Mouse (Mus musculus): ENCODE measurements around the gene Trem1.

Gene Trem1

DNA sequence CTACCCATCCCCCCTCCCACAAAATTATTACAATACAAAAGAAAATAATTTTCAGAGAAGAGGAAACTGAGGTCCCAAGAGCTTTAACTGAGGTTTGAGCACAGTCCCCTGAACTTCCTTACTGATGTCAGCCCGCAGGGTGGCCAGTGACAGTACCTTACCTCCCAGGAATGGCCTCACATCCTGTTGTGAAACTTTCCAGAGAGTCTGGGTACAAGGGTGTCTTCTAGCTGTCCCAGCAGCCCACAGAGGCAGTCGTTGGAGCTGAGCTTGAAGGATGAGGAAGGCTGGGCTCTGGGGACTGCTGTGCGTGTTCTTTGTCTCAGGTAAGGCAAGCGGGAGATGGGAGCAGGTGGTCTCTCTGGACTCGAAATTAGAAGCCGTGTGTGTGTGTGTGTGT is at the start of gene Trem1:
Trem1 (plus strand) TSS at position 251 of the 400 bp plus-strand sequence.
- DNase-seq, result no peak

GRCm38 (mm10) chr17:48185252-48185651 is 47.3 kb upstream of the Trem1 start:
- no peak for DNase-seq

- DNase-seq, result no peak
Observed at GRCm38 (mm10) chr17:48192366-48192765, 40.2 kb upstream of the Trem1 start.

DNA sequence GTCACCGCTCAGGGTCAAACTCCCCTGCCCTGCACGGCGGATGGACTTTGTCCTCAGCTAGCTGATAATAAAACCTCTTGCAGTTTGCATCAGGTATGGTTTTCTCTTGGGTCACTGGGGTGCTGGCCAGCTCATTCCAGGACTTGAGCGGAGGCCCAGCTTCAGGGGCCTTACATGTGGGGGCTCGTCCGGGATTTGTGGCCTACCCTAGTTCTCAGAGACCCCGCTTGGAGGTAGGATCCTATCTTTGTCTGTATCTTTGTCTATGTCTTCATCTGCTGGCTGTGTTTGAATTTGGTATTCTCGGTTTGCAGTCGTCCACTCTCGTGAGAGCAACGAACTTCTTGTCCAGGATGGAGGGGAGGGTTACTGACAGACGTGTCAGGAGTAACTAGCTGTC is 29.5 kb upstream of the Trem1 start:
- DNase-seq, result no peak

- no peak for DNase-seq
Observed at GRCm38 (mm10) chr17:48212596-48212995, 20.0 kb upstream of the Trem1 start.

- no peak for DNase-seq
Observed at GRCm38 (mm10) chr17:48213511-48213910, 19.1 kb upstream of the Trem1 start.

DNA sequence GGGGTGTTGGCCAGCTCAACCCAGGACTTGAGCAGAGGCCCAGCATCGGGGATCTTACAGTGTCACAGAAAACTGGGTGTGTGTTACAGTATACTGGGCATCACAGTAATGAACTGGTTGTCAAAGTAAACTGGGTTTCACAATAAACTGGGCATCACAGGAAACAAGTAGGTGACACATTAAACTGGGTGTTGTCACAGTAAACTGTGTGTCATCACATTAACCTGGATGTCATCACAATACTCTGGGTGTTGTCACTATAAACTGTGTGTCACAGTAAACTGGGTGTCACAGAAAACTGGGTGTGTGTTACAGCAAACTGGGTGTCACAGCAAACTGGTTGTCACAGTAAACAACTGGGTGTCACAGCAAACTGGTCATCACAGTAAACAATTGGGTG is 17.1 kb upstream of the Trem1 start:
- no peak for DNase-seq

GRCm38 (mm10) chr17:48230680-48231079 is 1.9 kb upstream of the Trem1 start:
- no peak for DNase-seq

DNA sequence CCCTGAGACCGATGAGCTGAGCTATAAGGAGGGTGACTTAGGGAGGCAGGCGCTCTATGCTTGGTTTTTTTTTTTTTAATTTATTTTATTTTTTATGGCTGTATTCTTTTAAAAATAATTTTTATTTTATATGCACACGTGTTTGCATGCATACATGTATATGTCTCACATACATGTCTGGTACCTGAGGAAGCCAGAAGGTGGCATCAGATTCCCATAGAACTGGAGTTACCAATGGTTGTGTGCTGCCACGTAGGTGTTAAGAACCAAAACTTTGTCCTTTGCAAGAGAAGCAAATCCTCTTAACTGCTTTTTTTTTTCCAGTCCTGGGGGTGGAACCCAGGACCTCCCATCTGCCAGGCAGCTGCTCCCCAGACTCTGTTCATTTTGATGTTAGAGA is 1.2 kb downstream of the Trem1 start:
- DNase-seq, result no peak

- no peak for DNase-seq
Observed at GRCm38 (mm10) chr17:48234550-48234949, 2.0 kb downstream of the Trem1 start.

GRCm38 (mm10) chr17:48235773-48236370 is 3.3 kb downstream of the Trem1 start:
- no peak for DNase-seq

GRCm38 (mm10) chr17:48237621-48238020 is 5.1 kb downstream of the Trem1 start:
- no peak for DNase-seq

DNA sequence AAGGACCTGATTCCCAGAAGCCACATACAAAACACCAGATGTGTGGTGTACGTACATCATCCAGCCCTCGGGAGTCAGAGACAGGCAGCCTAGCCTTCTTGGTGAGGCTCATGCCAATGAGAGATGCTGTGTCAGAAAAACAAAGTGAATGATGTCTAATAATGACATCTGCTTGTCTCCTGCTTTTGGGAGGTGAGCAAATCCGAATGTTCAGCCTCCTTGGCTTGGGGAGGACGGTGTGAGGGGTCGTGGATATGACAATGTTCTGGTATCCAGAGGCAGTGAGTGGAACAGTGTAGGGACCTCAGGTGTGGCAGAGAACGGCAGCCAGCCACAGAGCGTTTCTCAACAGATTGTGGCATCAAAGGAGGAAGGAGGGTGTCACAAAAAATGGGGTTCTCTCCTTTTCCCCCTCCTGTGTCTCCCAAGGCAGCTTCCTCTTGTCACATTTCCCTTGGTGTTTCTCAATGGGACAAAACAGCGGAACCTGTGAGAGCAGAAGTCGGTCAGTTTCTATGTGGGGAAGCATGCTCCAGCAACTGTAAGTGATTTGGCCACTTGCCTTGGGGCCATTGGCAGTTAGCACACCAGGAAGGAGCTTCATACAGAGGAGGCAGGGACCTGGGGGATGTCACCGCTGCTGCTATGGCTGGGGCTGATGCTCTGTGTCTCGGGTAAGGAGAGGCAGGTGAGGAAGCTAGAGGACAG is 14.8 kb downstream of the Trem1 start, which contains the start of gene Trem3:
Trem3 (plus strand) TSS at position 557 of the 708 bp plus-strand sequence.
- DNase-seq, result no peak

- no peak for DNase-seq
Observed at GRCm38 (mm10) chr17:48249039-48249438, 16.5 kb downstream of the Trem1 start.

DNA sequence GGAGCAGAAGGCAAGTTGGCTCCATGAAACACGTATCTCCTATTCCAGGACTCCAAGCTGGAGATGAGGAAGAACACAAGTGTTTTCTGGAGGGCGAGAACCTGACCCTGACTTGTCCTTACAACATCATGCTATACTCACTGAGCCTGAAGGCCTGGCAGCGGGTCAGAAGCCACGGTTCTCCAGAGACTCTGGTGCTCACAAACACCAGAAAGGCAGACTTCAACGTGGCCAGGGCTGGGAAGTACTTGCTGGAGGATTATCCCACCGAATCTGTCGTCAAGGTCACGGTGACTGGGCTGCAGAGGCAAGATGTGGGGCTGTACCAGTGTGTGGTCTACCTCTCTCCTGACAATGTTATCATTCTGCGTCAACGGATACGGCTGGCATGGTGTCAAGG is 16.9 kb downstream of the Trem1 start:
- DNase-seq, result no peak

DNA sequence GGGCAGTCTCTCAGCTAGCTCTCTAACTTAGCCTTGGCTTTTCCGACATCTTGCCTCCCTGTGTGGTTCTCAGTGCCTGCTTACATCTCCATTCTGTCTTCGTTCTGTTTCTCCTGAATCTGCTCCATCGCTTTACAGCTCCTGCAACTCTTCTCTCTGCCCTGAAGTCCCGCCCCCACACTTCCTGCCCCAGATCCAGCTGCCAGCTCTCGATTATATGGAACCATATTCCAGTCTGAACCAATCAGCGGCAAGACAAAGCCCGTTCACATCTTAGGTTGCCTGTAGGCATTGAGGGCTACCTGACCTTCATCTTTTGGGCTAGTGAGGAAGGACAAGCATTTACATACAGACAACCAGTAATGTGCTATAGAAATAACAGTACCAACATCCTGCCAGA is 18.1 kb downstream of the Trem1 start:
- DNase-seq, result no peak

DNA sequence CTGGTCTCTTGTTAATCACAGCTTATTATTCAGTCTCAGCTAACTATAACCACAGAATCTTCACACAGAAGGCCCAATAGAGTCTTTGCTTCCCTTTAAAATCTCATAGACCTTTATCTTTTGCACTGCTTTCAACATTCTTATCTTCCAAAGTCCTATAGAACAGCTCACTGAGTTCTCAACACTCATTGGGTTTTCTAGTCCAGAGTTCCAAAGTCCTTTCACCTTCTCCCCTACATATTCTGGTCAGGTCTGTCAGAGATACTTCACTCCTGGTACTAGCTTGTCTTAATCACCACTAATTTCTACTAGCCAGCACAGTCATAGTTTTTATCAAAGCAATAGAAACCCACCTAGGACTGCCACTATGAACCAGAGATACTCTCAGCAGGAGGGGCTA is 24.0 kb downstream of the Trem1 start:
- no peak for DNase-seq

GRCm38 (mm10) chr17:48261868-48262267 is 29.3 kb downstream of the Trem1 start:
- DNase-seq, result no peak

- no peak for DNase-seq
Observed at GRCm38 (mm10) chr17:48263741-48264362, 31.3 kb downstream of the Trem1 start, which contains the start of gene Treml4. Treml4 (plus strand) TSS chr17:48264295.

GRCm38 (mm10) chr17:48264662-48265061 is 32.1 kb downstream of the Trem1 start:
- DNase-seq, result no peak

DNA sequence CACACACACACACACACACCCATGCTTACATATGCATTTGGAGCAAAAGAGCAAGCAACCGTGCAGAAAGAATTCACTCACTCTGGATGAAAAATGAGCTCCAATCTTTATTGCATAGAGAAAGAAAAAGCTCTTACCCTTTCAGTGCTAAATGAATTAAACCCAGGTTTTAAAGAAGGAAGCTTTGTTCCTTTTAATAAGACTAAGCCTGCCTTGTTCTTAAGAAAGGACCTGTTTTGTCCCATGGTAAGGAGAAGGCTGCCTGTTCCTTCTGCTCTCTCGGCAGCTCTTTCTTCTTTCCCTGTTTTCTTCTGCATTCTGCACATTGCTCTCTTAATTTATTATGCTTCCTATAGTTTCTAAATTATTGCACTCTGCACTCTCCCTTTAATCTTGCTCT is 33.6 kb downstream of the Trem1 start:
- no peak for DNase-seq

DNA sequence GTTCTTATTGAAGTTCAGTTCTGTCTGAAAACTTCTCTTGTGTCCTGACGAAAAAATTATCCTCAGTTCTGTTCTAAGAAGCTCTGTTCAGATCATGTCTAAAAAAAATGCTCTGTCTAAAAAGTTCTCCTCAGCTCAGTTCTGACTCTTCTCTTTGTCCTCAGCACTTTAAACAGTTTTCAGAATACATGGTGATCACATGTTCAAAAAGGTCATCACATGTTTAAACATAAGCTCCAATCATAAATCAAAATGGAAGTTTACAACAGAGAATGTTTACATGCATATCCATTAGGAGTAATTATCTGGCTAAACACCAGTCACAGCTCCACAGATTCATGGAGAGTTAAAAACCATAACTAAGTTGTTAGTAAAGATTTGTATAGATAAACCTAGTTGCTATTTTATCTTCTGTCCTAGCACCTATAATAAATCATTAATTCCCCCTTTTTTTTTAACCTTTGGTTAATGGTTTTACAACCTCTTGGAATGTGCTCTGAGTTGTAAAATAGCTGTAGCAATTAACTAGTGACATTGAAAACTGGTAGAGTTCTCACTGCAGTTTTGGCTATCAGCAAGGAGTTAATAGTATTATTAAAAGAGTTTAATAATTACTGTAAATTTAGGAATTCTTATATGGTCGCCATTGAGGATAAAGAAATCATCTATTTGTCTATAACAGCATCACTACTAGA is 34.2 kb downstream of the Trem1 start:
- no peak for DNase-seq

- no peak for DNase-seq
Observed at GRCm38 (mm10) chr17:48267591-48267990, 35.0 kb downstream of the Trem1 start.

- no peak for DNase-seq
Observed at GRCm38 (mm10) chr17:48268276-48268675, 35.7 kb downstream of the Trem1 start.
